Mouse (Mus musculus): ENCODE results near the gene Cops2. TPM values are rescaled to one million over a fixed set of nuclear protein-coding genes. Genes with fewer than 3 reads are reported as not detected.
A peak's percentile ranks its signal among the peaks of the same experiment; 100 is the strongest.

The Cops2 gene
- polyA plus RNA-seq, 1 experiment from 2014 or later: 75.1 TPM

DNA sequence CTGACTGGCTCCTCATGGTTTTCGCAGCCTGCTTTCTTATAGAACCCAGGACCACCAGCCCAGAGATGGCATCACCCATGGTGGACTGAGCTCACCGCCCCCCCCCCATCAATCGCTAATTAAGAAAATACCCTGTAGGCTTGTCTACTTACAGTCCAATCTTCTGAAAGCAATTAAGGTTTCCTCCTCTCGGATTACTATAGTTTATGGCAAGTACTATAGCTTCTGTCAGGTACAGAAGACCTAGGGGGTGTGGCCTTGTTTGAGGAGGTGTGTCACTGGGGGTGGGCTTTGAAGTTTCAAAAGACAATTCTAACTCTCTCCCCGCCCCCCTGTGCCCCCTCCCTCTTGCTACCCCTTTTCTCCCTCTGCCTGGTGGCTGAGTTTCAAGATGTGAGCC, 69.7 kb downstream of the Cops2 start:
- Histone ChIP-seq H3K9ac (no peak overlapping the region), H3K4me2 (no peak overlapping the region), H3K4me3 (no peak overlapping the region), H3K27ac (no peak overlapping the region), H3K27me3 (0 out of 2 replicates have a peak, but pooled peaks cover 4% of the 10 kb centered on the region), H3K36me3 (no peaks in the 10 kb centered on the region), H3K4me1 (replicated peaks) (no peaks in the 10 kb centered on the region), H3K9me3 (no peaks in the 10 kb centered on the region)
- 79% methylated on average over 5 of the region's 5 CpGs for WGBS
- ATAC-seq (ENCODE audit: low FRiP score): no peak

DNA sequence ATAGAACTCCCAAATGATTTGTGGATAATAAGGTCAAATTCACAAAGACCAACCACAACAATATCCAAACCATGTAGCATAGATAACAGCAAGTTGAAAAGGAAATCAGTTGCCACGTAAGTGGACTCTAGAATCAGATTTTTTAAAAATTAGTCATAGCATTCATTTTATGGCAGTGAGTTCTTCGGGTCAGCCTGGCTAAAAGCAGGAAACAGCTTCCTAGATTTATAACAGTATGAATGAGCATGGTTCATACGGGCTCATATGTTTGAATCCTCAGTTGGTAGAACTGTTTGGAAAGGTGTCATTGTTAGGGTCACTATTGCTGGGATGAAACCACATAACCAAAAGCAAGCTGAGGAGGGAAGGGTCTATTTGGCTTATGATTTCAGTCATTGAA, 70.2 kb downstream of the Cops2 start:
- no peak for ATAC-seq (ENCODE audit: low FRiP score)
- 89% methylated on average over 3 of the region's 3 CpGs for WGBS
- Histone ChIP-seq H3K4me1 (replicated peaks) (no peaks in the 10 kb centered on the region), H3K27ac (no peak overlapping the region), H3K36me3 (no peaks in the 10 kb centered on the region), H3K9me3 (no peaks in the 10 kb centered on the region), H3K9ac (no peak overlapping the region), H3K4me3 (no peak overlapping the region), H3K27me3 (0 out of 2 replicates have a peak, but pooled peaks cover 4% of the 10 kb centered on the region), H3K4me2 (no peak overlapping the region)

GRCm38 (mm10) chr2:125788351-125788750, 70.6 kb downstream of the Cops2 start:
- no peak for ATAC-seq (ENCODE audit: low FRiP score)
- H3K9me3 ChIP-seq: no peaks in the 10 kb centered on the region
- H3K27me3 ChIP-seq: 0 out of 2 replicates have a peak, but pooled peaks cover 4% of the 10 kb centered on the region
- H3K36me3 ChIP-seq: no peaks in the 10 kb centered on the region
- H3K4me2 ChIP-seq: no peak overlapping the region
- no peak overlapping the region for H3K27ac ChIP-seq
- H3K4me3 ChIP-seq: no peak overlapping the region
- no peak overlapping the region for H3K9ac ChIP-seq
- 0 out of 2 replicates have a peak, but pooled peaks cover under 1% of the 10 kb centered on the region for H3K4me1 ChIP-seq (replicated peaks)

DNA sequence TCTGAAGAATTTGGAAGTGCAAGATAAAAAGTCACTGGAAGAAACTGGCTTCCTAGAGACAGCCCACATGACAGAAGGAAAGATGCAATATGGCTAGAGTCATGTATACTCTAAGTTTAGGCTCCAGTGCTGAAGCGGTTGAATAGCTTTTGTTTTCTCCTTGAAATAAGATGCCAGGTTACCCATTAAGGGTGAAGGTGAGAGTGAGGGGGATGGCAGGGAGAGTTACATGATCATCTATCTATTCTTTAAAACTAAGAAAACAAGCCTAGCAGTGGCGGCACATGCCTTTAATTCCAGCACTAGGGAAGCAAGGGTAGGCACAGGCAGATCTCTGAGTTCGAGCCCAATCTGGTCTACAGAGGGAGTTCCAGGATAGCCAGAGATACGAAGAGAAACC, 73.9 kb downstream of the Cops2 start:
- no peak overlapping the region for H3K4me3 ChIP-seq
- H3K9me3 ChIP-seq: no peaks in the 10 kb centered on the region
- H3K27me3 ChIP-seq: 0 out of 2 replicates have a peak, but pooled peaks cover 4% of the 10 kb centered on the region
- WGBS: 69% methylated on average over 4 of the region's 4 CpGs
- H3K36me3 ChIP-seq: no peaks in the 10 kb centered on the region
- H3K27ac ChIP-seq: no peak overlapping the region
- ATAC-seq (ENCODE audit: low FRiP score): no peak
- H3K4me1 ChIP-seq (replicated peaks): peaks cover 25% of the 10 kb centered on the region
- no peak overlapping the region for H3K4me2 ChIP-seq
- H3K9ac ChIP-seq: no peak overlapping the region

GRCm38 (mm10) chr2:125784392-125784791, 74.5 kb downstream of the Cops2 start:
- Histone ChIP-seq H3K27me3 (0 out of 2 replicates have a peak, but pooled peaks cover 4% of the 10 kb centered on the region), H3K4me2 (no peak overlapping the region), H3K36me3 (no peaks in the 10 kb centered on the region), H3K4me3 (no peak overlapping the region), H3K27ac (no peak overlapping the region), H3K4me1 (replicated peaks) (peaks cover 31% of the 10 kb centered on the region), H3K9me3 (no peaks in the 10 kb centered on the region), H3K9ac (no peak overlapping the region)
- WGBS: 79% methylated on average over 4 of the region's 4 CpGs
- no peak for ATAC-seq (ENCODE audit: low FRiP score)

GRCm38 (mm10) chr2:125783868-125784267, 75.1 kb downstream of the Cops2 start:
- Histone ChIP-seq H3K27me3 (0 out of 2 replicates have a peak, but pooled peaks cover 4% of the 10 kb centered on the region), H3K4me1 (replicated peaks) (peaks cover 32% of the 10 kb centered on the region), H3K4me2 (no peak overlapping the region), H3K36me3 (no peaks in the 10 kb centered on the region), H3K27ac (no peak overlapping the region), H3K4me3 (no peak overlapping the region), H3K9me3 (no peaks in the 10 kb centered on the region), H3K9ac (no peak overlapping the region)
- ATAC-seq (ENCODE audit: low FRiP score): no peak
- 57% methylated on average over 4 of the region's 4 CpGs for WGBS

DNA sequence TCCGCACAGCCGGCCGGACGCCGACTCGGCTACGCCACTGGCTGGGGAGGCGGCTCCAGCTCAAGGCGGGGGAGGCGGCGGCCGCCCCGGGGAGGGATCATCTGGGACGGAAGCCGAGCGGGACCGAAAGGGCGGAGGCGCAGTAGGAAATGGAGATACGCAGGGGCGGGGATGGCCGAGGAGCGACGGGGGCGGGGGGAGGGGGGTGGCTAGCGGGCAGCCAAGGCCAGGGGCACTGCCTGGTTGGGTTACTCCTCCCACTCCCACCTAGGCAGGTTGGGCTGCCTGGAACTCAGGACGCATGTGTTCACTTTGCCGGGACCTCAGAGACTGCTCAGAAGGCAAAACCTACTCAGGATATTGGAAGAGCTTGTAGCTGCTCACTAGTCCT, 76.2 kb downstream of the Cops2 start, which contains the start of gene Secisbp2l:
Gene Secisbp2l (minus strand): TSS at position 152 of the 391 bp plus-strand sequence.
- Histone ChIP-seq H3K4me1 (replicated peaks) (peaks cover 37% of the 10 kb centered on the region), H3K9me3 (no peaks in the 10 kb centered on the region), H3K36me3 (no peaks in the 10 kb centered on the region), H3K4me2 (peak within 1 kb of the TSS; percentile 67), H3K27me3 (0 out of 2 replicates have a peak, but pooled peaks cover 4% of the 10 kb centered on the region), H3K4me3 (peak within 1 kb of the TSS; percentile 79), H3K9ac (peak within 1 kb of the TSS; percentile 91), H3K27ac (peak within 1 kb of the TSS; percentile 88)
- peak; percentile 97 for ATAC-seq (ENCODE audit: low FRiP score)
- WGBS: under 1% methylated on average over 26 of the region's 28 CpGs

DNA sequence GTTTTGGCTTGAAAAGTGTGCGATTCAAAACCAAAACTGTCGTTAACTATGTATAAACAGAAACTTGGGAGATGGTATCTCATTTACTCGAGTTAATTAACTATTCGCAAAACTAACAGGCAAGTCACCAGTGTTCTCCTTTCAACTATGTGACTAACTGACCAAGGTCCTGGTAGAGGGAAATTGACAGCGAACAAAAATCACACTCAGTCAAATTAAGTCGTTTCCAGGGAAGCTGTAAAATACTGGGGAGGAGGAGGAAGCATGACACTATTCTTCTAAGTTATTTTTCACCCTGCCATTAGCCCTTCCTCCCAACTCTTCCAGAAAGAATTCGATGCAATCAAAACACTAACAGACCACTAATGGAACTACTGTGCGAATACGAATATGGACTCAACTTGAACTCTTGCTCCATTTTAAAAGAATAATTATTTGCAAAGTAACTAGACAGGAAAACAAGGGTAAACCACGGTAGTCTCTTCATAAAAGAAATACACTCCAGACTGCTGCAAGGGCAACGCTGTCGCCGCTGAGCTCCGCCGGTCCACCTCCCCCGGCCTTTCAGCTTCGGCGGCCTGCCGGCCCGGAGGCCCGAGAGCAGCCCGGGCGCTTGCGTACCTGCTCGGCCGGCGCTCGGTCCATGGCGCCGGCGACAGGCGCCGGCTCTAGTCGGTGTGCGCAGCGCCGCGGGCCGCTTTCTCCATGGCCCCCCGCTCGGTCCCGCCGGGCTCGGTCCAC, 76.8 kb downstream of the Cops2 start:
- Histone ChIP-seq H3K9me3 (no peaks in the 10 kb centered on the region), H3K4me2 (peak overlapping the region; percentile 67), H3K27me3 (0 out of 2 replicates have a peak, but pooled peaks cover 4% of the 10 kb centered on the region), H3K9ac (peak overlapping the region; percentile 91), H3K4me1 (replicated peaks) (peaks cover 37% of the 10 kb centered on the region), H3K27ac (peak overlapping the region; percentile 88), H3K36me3 (no peaks in the 10 kb centered on the region), H3K4me3 (peak overlapping the region; percentile 79)
- 4% methylated on average over 44 of the region's 44 CpGs for WGBS
- peak; percentile 33 for ATAC-seq (ENCODE audit: low FRiP score)

DNA sequence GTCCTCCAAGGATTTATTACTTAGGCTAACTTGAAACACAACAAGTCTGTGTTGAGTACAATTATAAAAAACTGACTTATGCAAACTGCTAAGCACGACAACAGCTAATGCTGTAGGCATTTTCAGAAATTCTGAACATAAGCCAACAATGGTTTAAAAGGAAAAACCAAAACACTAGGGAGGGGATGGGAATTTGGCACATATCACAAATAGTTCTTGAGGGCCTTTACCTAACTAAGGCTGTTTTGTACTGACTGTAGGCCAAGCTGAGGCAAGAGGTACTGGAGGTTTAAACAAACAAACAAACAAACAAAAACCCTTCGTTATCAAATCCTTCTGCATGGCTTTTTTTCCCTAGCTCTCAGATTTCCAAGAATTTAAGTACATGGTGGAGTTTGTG, 77.9 kb downstream of the Cops2 start:
- Histone ChIP-seq H3K36me3 (no peaks in the 10 kb centered on the region), H3K27ac (no peak overlapping the region), H3K9me3 (no peaks in the 10 kb centered on the region), H3K4me3 (peak overlapping the region; percentile 79), H3K4me1 (replicated peaks) (peaks cover 37% of the 10 kb centered on the region), H3K27me3 (0 out of 2 replicates have a peak, but pooled peaks cover 2% of the 10 kb centered on the region), H3K4me2 (peak overlapping the region; percentile 67), H3K9ac (peak overlapping the region; percentile 91)
- WGBS: 83% methylated on average over 2 of the region's 2 CpGs
- no peak for ATAC-seq (ENCODE audit: low FRiP score)

Other genes with a start within 250 kb of the Cops2 start
- gene Cep152, start 234.0 kb downstream of the Cops2 start, polyA plus RNA-seq (2015; fragmentation: Nextera tagmentation; extraction: Ambion mirVana): 3.4 and 3.8 TPM in 2 replicates
- 398 and 400 TPM in 2 replicates for gene Eid1, start 186.0 kb downstream of the Cops2 start, polyA plus RNA-seq (2015; fragmentation: Nextera tagmentation; extraction: Ambion mirVana)
- 2.8 and 3.0 TPM in 2 replicates for gene Shc4, start 135.0 kb downstream of the Cops2 start, polyA plus RNA-seq (2015; fragmentation: Nextera tagmentation; extraction: Ambion mirVana)
- gene Secisbp2l, start 76.3 kb downstream of the Cops2 start, polyA plus RNA-seq (2015; fragmentation: Nextera tagmentation; extraction: Ambion mirVana): 28.8 and 29.3 TPM in 2 replicates
- gene Galk2, start within 50 bp of the Cops2 start, polyA plus RNA-seq (2015; fragmentation: Nextera tagmentation; extraction: Ambion mirVana): 31.6 and 33.7 TPM in 2 replicates
- 0.70 and 0.75 TPM in 2 replicates for gene Fgf7, start 175.5 kb upstream of the Cops2 start, polyA plus RNA-seq (2015; fragmentation: Nextera tagmentation; extraction: Ambion mirVana)